Mouse (Mus musculus) spleen, postnatal 0 days (tissue): ENCODE data around the gene Rpl4. TPM values are rescaled to one million over a fixed set of nuclear protein-coding genes. Genes with fewer than 3 reads are reported as not detected.

Experiments used
- polyA plus RNA-seq: library from polyadenylated mRNA; unstranded; fragments of >200 nt; fragmentation: Nextera tagmentation; extraction: Ambion mirVana; gene quantifications from 2 replicates; pipeline ENCODE4 v1.2.1, GENCODE M21; 2015

Gene Rpl4
- polyA plus RNA-seq: 966 and 1,011 TPM in 2 replicates

GRCm38 (mm10) chr9:64172816-64173665 lies at the start of gene Rpl4, which contains the start of gene Zwilch:
Rpl4 (plus strand) TSS chr9:64173375.
Zwilch (minus strand) TSS chr9:64173104.

GRCm38 (mm10) chr9:64178974-64179646 lies 5.9 kb downstream of the Rpl4 start, which contains the start of gene Snapc5:
Snapc5 (plus strand) TSS chr9:64179274.

Other genes with a start within 250 kb of the Rpl4 start
- 1.6 and 3.1 TPM in 2 replicates for gene Smad6, start 151.3 kb upstream of the Rpl4 start, polyA plus RNA-seq
- gene Lctl, start 56.2 kb upstream of the Rpl4 start, polyA plus RNA-seq: 0.12 and 0.24 TPM in 2 replicates
- gene Zwilch, start 271 bp upstream of the Rpl4 start, polyA plus RNA-seq: 14.3 and 15.7 TPM in 2 replicates
- 23.0 and 27.1 TPM in 2 replicates for gene Snapc5, start 5.9 kb downstream of the Rpl4 start, polyA plus RNA-seq
- 1.9 and 2.2 TPM in 2 replicates for gene Uchl4, start 61.8 kb downstream of the Rpl4 start, polyA plus RNA-seq
- gene Map2k1, start 80.3 kb downstream of the Rpl4 start, polyA plus RNA-seq: 31.9 and 39.4 TPM in 2 replicates
- 296 and 327 TPM in 2 replicates for gene Tipin, start 108.2 kb downstream of the Rpl4 start, polyA plus RNA-seq
- gene Dis3l, start 167.9 kb downstream of the Rpl4 start, polyA plus RNA-seq: 7.3 and 8.0 TPM in 2 replicates
- gene Megf11, start 212.3 kb downstream of the Rpl4 start, polyA plus RNA-seq: 0.54 and 0.80 TPM in 2 replicates